Mouse (Mus musculus): Measurements from ENCODE around the gene 1700016K19Rik. TPM values are rescaled to one million over a fixed set of nuclear protein-coding genes. Genes with fewer than 3 reads are reported as not detected.

The 1700016K19Rik gene
- 1.1 TPM for polyA plus RNA-seq (2017; shearing (Covaris generic))

DNA sequence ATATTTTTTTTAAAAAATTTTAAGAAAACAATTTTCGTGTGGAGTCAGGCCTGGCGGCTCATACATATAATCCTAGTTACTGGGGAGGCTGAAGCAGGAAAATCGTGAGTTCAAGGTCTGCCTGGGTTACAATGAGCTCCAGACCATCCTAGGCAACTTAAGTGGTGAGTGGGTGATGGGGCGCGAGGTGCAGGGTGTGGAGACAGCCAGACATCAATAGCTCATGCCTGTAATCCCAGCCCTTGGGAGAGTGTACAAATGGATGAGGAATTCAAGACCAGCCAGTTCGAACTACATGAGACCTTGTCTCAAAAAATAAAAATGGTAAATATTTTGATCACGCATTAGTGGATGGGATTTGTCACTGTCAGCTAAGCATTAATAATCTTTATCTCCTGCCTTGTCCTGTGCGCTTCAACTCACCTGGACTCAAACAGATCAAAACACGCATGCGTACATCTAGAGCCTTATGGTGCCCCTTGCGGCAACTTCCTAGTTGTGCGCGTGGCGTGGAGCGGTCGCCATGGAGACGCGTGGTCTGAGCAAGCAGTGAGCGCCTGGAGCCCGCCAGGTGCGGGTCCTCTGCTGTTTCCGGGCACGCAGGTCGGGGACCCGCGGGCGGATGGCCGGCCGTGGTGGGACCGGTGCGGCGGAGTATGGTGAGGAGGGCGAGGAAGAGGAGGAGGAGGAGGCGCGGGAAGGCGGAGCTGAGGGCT is at the start of gene 1700016K19Rik:
1700016K19Rik (plus strand) TSS at position 473 of the 716 bp plus-strand sequence.

DNA sequence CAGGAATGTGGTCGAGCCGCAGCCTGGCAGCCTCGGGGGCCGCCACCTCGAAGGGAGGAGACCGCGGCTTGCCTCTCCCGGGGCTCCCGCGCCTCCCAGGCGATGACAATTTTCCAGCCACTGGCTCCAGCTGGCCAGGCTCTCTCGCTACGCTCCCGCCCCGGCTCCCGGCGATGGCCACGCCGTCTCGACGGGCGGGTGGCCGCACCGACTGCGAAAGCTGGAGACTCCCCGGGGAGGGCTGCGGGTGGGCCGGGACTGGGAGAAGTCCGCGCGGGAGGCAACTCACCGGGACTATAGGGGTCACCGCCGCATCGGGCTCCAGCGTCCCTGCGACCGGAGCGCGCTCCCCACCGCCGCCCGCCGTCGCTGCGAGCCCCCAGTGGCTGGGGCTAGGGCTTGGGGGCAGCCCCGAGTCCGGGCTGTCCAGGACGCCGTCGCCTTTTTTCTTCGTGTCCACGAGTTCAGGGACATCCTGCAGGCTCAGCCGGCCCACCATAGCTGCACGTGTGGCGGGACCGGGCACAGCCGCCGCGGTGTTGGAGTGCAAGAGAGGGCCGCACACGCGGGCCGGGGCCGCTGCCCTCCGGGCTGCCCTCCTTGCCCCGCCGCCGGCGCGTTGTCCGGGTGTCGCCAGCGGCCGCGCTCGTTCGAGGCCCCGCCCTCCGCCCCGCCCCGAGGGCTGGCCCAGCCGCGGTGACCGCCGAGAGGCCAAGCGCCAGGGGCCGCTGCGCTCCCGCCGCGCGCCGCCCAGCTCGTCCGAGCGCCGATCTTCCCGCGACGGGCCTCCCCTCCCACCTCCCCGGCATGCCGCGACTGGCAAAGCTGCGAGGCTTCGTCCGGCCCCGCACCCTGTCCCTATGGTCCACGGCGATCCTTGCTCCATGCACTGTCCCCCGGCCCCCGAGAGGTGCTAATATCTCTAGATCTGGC is 27.7 kb downstream of the 1700016K19Rik start, which contains the start of gene Rflnb:
Rflnb (minus strand) TSS at position 644 of the 933 bp plus-strand sequence.

Other genes starting within 250 kb of the 1700016K19Rik start
- not detected for gene Doc2b, start 203.9 kb upstream of the 1700016K19Rik start, polyA plus RNA-seq (2017; shearing (Covaris generic))
- 7.7 TPM for gene Rph3al, start 61.5 kb upstream of the 1700016K19Rik start, polyA plus RNA-seq (2017; shearing (Covaris generic))
- 82.0 TPM for gene Rflnb, start 27.9 kb downstream of the 1700016K19Rik start, polyA plus RNA-seq (2017; shearing (Covaris generic))
- gene Vps53, start 179.7 kb downstream of the 1700016K19Rik start, polyA plus RNA-seq (2017; shearing (Covaris generic)), result 37.5 TPM
- 2.3 TPM for gene Fam57a, start 179.8 kb downstream of the 1700016K19Rik start, polyA plus RNA-seq (2017; shearing (Covaris generic))
- not detected for gene Dbil5, start 217.7 kb downstream of the 1700016K19Rik start, polyA plus RNA-seq (2017; shearing (Covaris generic))
- gene Gemin4, start 217.8 kb downstream of the 1700016K19Rik start, polyA plus RNA-seq (2017; shearing (Covaris generic)), result 2.1 TPM
- gene Mrm3, start 243.8 kb downstream of the 1700016K19Rik start, polyA plus RNA-seq (2017; shearing (Covaris generic)), result 10.5 TPM
- 48.4 TPM for gene Glod4, start 243.8 kb downstream of the 1700016K19Rik start, polyA plus RNA-seq (2017; shearing (Covaris generic))